Mouse (Mus musculus): Measurements from ENCODE around the gene Slc24a3. TPM values are rescaled to one million over a fixed set of nuclear protein-coding genes. Genes with fewer than 3 reads are reported as not detected.
A peak's percentile ranks its signal among the peaks of the same experiment; 100 is the strongest.

The Slc24a3 gene
- polyA plus RNA-seq, 1 experiment from 2014 or later = 8.8 TPM

GRCm38 (mm10) chr2:145683536-145683935, 516.0 kb downstream of the Slc24a3 start:
- 0 out of 2 replicates have a peak, but pooled peaks have one; percentile 24 for ATAC-seq (replicated peaks; ENCODE audit: low FRiP score, low TSS enrichment, low read depth)
- H3K4me2 ChIP-seq (ENCODE audit: low read length) = no peak overlapping the region
- no peaks in the 10 kb centered on the region for H3K36me3 ChIP-seq (ENCODE audit: control insufficient read depth, insufficient read depth, low read length)
- WGBS = 57% methylated on average over 3 of the region's 3 CpGs
- peak overlapping the region; percentile 9 for H3K27ac ChIP-seq (ENCODE audit: low read depth)
- peaks cover 30% of the 10 kb centered on the region for H3K4me1 ChIP-seq (replicated peaks; ENCODE audit: control insufficient read depth, insufficient read depth, low read length)
- H3K27me3 ChIP-seq (replicated peaks; ENCODE audit: control insufficient read depth, insufficient read depth, low read length) = no peaks in the 10 kb centered on the region
- DNase-seq (ENCODE audit: low spot score) = peak; percentile 60
- no peak overlapping the region for H3K4me3 ChIP-seq (ENCODE audit: low read depth, low read length)
- H3K9me3 ChIP-seq (ENCODE audit: control insufficient read depth, low read length) = no peaks in the 10 kb centered on the region
- H3K9ac ChIP-seq (ENCODE audit: low read length) = no peak overlapping the region

GRCm38 (mm10) chr2:145684151-145684550, 516.6 kb downstream of the Slc24a3 start:
- no peaks in the 10 kb centered on the region for H3K9me3 ChIP-seq (ENCODE audit: control insufficient read depth, low read length)
- ATAC-seq (replicated peaks; ENCODE audit: low FRiP score, low TSS enrichment, low read depth) = no peak
- 70% methylated on average over 1 of the region's 1 CpGs for WGBS
- H3K9ac ChIP-seq (ENCODE audit: low read length) = no peak overlapping the region
- no peak overlapping the region for H3K4me2 ChIP-seq (ENCODE audit: low read length)
- DNase-seq (ENCODE audit: low spot score) = no peak
- H3K4me3 ChIP-seq (ENCODE audit: low read depth, low read length) = no peak overlapping the region
- no peaks in the 10 kb centered on the region for H3K36me3 ChIP-seq (ENCODE audit: control insufficient read depth, insufficient read depth, low read length)
- H3K4me1 ChIP-seq (replicated peaks; ENCODE audit: control insufficient read depth, insufficient read depth, low read length) = peaks cover 30% of the 10 kb centered on the region
- H3K27me3 ChIP-seq (replicated peaks; ENCODE audit: control insufficient read depth, insufficient read depth, low read length) = no peaks in the 10 kb centered on the region
- peak overlapping the region; percentile 9; the same call in 1 of the 2 replicates for H3K27ac ChIP-seq (ENCODE audit: low read depth)

- no peak overlapping the region for H3K4me3 ChIP-seq (ENCODE audit: low read depth, low read length)
- 74% methylated on average over 8 of the region's 8 CpGs for WGBS
- no peak overlapping the region for H3K4me2 ChIP-seq (ENCODE audit: low read length)
- peaks cover 30% of the 10 kb centered on the region for H3K4me1 ChIP-seq (replicated peaks; ENCODE audit: control insufficient read depth, insufficient read depth, low read length)
- no peak for DNase-seq (ENCODE audit: low spot score)
- H3K36me3 ChIP-seq (ENCODE audit: control insufficient read depth, insufficient read depth, low read length) = no peaks in the 10 kb centered on the region
- no peak overlapping the region for H3K9ac ChIP-seq (ENCODE audit: low read length)
- H3K9me3 ChIP-seq (ENCODE audit: control insufficient read depth, low read length) = no peaks in the 10 kb centered on the region
- ATAC-seq (replicated peaks; ENCODE audit: low FRiP score, low TSS enrichment, low read depth) = no peak
- H3K27me3 ChIP-seq (replicated peaks; ENCODE audit: control insufficient read depth, insufficient read depth, low read length) = no peaks in the 10 kb centered on the region
- no peak overlapping the region for H3K27ac ChIP-seq (ENCODE audit: low read depth)
Measured at GRCm38 (mm10) chr2:145684891-145685290, 517.3 kb downstream of the Slc24a3 start.

- H3K27ac ChIP-seq (ENCODE audit: low read depth) = no peak overlapping the region
- DNase-seq (ENCODE audit: low spot score) = no peak
- no peaks in the 10 kb centered on the region for H3K36me3 ChIP-seq (ENCODE audit: control insufficient read depth, insufficient read depth, low read length)
- no peaks in the 10 kb centered on the region for H3K9me3 ChIP-seq (ENCODE audit: control insufficient read depth, low read length)
- H3K9ac ChIP-seq (ENCODE audit: low read length) = no peak overlapping the region
- H3K27me3 ChIP-seq (replicated peaks; ENCODE audit: control insufficient read depth, insufficient read depth, low read length) = no peaks in the 10 kb centered on the region
- no peak for ATAC-seq (replicated peaks; ENCODE audit: low FRiP score, low TSS enrichment, low read depth)
- H3K4me1 ChIP-seq (replicated peaks; ENCODE audit: control insufficient read depth, insufficient read depth, low read length) = peaks cover 25% of the 10 kb centered on the region
- WGBS = 84% methylated on average over 4 of the region's 4 CpGs
- H3K4me3 ChIP-seq (ENCODE audit: low read depth, low read length) = no peak overlapping the region
- no peak overlapping the region for H3K4me2 ChIP-seq (ENCODE audit: low read length)
Measured at GRCm38 (mm10) chr2:145686017-145686416, 518.5 kb downstream of the Slc24a3 start.

- Histone ChIP-seq H3K9ac (ENCODE audit: low read length) (no peak overlapping the region), H3K4me1 (replicated peaks; ENCODE audit: control insufficient read depth, insufficient read depth, low read length) (no peaks in the 10 kb centered on the region), H3K27me3 (replicated peaks; ENCODE audit: control insufficient read depth, insufficient read depth, low read length) (no peaks in the 10 kb centered on the region), H3K4me3 (ENCODE audit: low read depth, low read length) (no peak overlapping the region), H3K27ac (ENCODE audit: low read depth) (no peak overlapping the region), H3K4me2 (ENCODE audit: low read length) (no peak overlapping the region), H3K9me3 (ENCODE audit: control insufficient read depth, low read length) (no peaks in the 10 kb centered on the region), H3K36me3 (ENCODE audit: control insufficient read depth, insufficient read depth, low read length) (no peaks in the 10 kb centered on the region)
- ATAC-seq (replicated peaks; ENCODE audit: low FRiP score, low TSS enrichment, low read depth) (no peak), DNase-seq (ENCODE audit: low spot score) (no peak)
- WGBS = 90% methylated on average over 10 of the region's 10 CpGs
Measured at GRCm38 (mm10) chr2:145691367-145692009, 523.9 kb downstream of the Slc24a3 start.
